Mouse (Mus musculus): ENCODE results near the gene Tulp1. TPM values are rescaled to one million over a fixed set of nuclear protein-coding genes. Genes with fewer than 3 reads are reported as not detected.

Tulp1 gene
- polyA plus RNA-seq, 1 experiment, result not detected

DNA sequence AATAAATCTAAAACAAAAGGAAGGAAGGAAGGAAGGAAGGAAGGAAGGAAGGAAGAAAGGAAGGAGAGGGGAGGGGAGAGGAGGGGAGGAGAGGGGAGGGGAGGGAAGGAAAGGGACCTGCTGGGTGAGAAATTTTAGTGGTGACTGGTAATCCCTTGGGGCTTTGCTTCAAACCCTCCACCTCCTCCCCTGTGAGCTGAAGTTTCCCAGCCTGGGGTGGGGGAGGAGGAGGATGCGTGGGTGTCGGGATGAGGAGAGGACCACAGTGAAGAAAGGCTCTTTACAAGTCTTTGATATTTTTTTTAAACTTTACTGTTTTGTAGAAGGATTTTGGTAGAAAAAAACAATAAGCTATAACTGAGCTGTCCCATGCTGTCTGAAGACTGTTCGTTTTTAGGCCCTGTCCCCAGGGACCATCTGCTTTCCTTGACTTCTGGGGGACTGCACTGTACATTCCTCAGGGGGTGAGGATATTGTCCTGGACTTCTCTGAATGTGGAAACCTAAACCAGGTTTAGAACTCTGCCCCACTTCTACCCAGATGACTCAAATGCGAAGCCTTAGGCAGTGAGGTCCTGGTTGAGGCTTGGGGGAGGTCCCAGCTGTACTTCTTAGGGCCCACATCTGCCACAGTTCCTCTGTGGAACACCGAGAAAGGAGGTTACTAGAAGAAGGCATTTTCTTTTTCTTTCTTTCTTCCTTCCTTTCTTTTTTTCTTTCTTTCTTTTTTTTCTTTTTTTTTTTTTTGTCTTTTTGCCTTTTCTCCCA, 53.5 kb downstream of the Tulp1 start:
- Histone ChIP-seq H3K27ac (ENCODE audit: insufficient read depth, low read depth, low read length) (no peak overlapping the region), H3K4me1 (ENCODE audit: control insufficient read depth, insufficient read depth, low read length) (peaks cover 2% of the 10 kb centered on the region), H3K4me3 (ENCODE audit: insufficient read depth, low read length) (no peak overlapping the region)
- TF ChIP-seq POLR2A (IDR thresholded peaks at IDR 0.05; ENCODE audit: borderline replicate concordance, low read depth, low read length) (no peak), CTCF (IDR thresholded peaks at IDR 0.05; ENCODE audit: low read depth, low read length) (no peak)

DNA sequence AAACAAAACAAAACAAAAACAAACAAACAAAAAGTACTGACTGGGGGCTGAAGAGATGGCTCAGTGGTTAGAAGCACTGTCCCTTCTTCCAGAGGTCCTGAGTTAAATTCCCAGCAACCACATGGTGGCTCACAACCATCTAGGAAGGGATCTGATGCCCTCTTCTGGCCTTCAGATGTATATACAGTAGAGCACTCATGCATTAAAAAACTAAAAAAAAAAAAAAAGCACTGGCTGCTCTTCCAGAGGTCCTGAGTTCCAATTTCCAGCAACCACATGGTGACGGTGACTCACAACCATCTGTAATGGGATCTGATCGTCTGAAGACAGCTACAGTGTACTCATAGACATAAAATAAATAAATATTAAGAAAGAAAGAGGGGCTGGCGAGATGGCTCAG, 54.2 kb downstream of the Tulp1 start:
- Histone ChIP-seq H3K27ac (ENCODE audit: insufficient read depth, low read depth, low read length) (no peak overlapping the region), H3K4me1 (ENCODE audit: control insufficient read depth, insufficient read depth, low read length) (peaks cover 2% of the 10 kb centered on the region), H3K4me3 (ENCODE audit: insufficient read depth, low read length) (no peak overlapping the region)
- no peak for TF ChIP-seq CTCF (IDR thresholded peaks at IDR 0.05; ENCODE audit: low read depth, low read length)
- TF ChIP-seq POLR2A (IDR thresholded peaks at IDR 0.05; ENCODE audit: borderline replicate concordance, low read depth, low read length), result no peak

DNA sequence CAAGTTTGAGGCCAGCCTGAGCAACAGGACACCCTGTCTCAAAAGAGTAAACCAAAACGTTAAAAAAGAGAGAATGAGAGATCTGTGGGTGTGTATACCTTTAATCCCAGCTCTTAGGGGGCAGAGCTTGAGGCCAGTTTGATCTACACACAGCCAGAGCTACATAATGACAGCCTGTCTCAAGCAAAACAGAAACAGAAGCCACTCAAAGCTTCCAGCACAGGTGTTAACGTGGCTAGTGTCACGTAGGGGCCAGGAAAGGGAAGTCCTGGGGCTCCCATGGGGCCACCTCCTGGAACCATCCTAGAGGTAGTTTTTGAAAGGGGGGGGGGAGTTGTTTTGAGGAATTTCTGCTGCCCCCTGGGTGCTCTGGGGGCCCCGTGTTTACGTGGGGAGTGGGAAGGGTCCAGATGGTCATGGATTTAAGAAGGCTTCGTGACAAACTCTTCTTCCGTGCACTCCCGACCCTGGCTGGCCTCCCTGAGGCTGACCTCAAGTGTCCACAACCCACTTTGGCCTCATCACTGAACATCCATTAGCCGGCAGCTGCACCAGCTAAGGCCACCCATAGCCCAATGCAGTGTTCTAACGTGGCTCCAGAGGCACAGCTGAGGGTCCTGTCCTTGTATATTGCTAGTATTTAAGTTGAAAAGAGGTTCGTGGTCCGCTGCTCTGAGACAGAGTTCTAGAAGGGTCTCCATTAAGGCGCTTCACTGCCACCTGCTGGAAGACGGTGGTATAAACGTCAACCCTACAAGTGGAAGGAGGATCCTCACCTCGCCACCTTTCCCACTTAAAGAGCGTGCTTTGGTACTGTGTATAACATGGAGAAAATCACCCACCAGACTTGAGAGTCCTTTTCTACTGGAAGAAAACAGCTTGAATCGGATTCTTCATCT, 56.5 kb downstream of the Tulp1 start:
- Histone ChIP-seq H3K27ac (ENCODE audit: insufficient read depth, low read depth, low read length) (no peak overlapping the region), H3K4me1 (ENCODE audit: control insufficient read depth, insufficient read depth, low read length) (no peaks in the 10 kb centered on the region), H3K4me3 (ENCODE audit: insufficient read depth, low read length) (no peak overlapping the region)
- TF ChIP-seq CTCF (IDR thresholded peaks at IDR 0.05; ENCODE audit: low read depth, low read length) (peak; percentile 62), POLR2A (IDR thresholded peaks at IDR 0.05; ENCODE audit: borderline replicate concordance, low read depth, low read length) (no peak)

DNA sequence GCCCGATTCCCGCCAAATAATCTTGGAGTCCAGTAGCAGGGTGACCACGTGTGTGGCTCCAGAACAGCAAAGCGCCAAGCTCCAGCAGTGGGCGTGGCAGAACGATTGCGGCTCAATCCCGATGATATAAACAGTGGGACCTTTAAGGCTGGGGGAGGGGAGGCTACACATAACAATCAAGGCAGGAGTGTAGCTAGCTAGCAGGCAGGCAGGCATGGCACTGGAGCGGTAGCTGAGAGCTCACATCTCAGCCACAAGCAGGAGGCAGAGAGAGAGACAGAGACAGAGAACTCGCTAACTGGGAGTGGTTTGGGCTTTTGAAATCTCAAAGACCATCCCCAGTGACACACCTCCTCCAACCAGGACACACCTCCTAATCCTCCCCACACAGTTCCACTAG, 59.9 kb downstream of the Tulp1 start:
- Histone ChIP-seq H3K4me1 (ENCODE audit: control insufficient read depth, insufficient read depth, low read length) (no peaks in the 10 kb centered on the region), H3K4me3 (ENCODE audit: insufficient read depth, low read length) (no peak overlapping the region), H3K27ac (ENCODE audit: insufficient read depth, low read depth, low read length) (no peak overlapping the region)
- no peak for TF ChIP-seq POLR2A (IDR thresholded peaks at IDR 0.05; ENCODE audit: borderline replicate concordance, low read depth, low read length)
- no peak for TF ChIP-seq CTCF (IDR thresholded peaks at IDR 0.05; ENCODE audit: low read depth, low read length)

Other genes with a start within 250 kb of the Tulp1 start
- gene Scube3, start 223.1 kb downstream of the Tulp1 start, polyA plus RNA-seq (2012; ENCODE audit: insufficient read depth, insufficient read length, missing spikeins), result 0.11 TPM in 1 of 2 replicates, not detected in the other
- 7.7 and 12.0 TPM in 2 replicates for gene Zfp523, start 188.1 kb downstream of the Tulp1 start, polyA plus RNA-seq (2012; ENCODE audit: insufficient read depth, insufficient read length, missing spikeins)
- 41.4 and 44.7 TPM in 2 replicates for gene Def6, start 157.4 kb downstream of the Tulp1 start, polyA plus RNA-seq (2012; ENCODE audit: insufficient read depth, insufficient read length, missing spikeins)
- gene Ppard, start 132.5 kb downstream of the Tulp1 start, polyA plus RNA-seq (2012; ENCODE audit: insufficient read depth, insufficient read length, missing spikeins), result 29.5 and 30.6 TPM in 2 replicates
- 24.2 and 32.1 TPM in 2 replicates for gene Fance, start 51.7 kb downstream of the Tulp1 start, polyA plus RNA-seq (2012; ENCODE audit: insufficient read depth, insufficient read length, missing spikeins)
- 568 and 618 TPM in 2 replicates for gene Rpl10a, start 36.8 kb downstream of the Tulp1 start, polyA plus RNA-seq (2012; ENCODE audit: insufficient read depth, insufficient read length, missing spikeins)
- not detected in 2 replicates for gene Tead3, start 14.4 kb downstream of the Tulp1 start, polyA plus RNA-seq (2012; ENCODE audit: insufficient read depth, insufficient read length, missing spikeins)
- gene Fkbp5, start 152.3 kb upstream of the Tulp1 start, polyA plus RNA-seq (2012; ENCODE audit: insufficient read depth, insufficient read length, missing spikeins), result 4.4 and 4.7 TPM in 2 replicates
- gene Armc12, start 165.6 kb upstream of the Tulp1 start, polyA plus RNA-seq (2012; ENCODE audit: insufficient read depth, insufficient read length, missing spikeins), result not detected in 2 replicates
- not detected in 2 replicates for gene Clpsl2, start 184.2 kb upstream of the Tulp1 start, polyA plus RNA-seq (2012; ENCODE audit: insufficient read depth, insufficient read length, missing spikeins)
- gene Clps, start 195.5 kb upstream of the Tulp1 start, polyA plus RNA-seq (2012; ENCODE audit: insufficient read depth, insufficient read length, missing spikeins), result not detected in 2 replicates
- gene Lhfpl5, start 210.4 kb upstream of the Tulp1 start, polyA plus RNA-seq (2012; ENCODE audit: insufficient read depth, insufficient read length, missing spikeins), result not detected in 2 replicates

Measured in bone marrow macrophage, adult 2 months (primary cell).